In genomic region chr4:14362281-14362680, GRCm38 (mm10) we compare ENCODE assay signal across 28 mouse cellular contexts.
DNase-seq lines count a peak whose midpoint lies in the region; ATAC-seq and TF ChIP-seq lines count a peak whose summit lies in the region.
"Had no signal": no experiment of that assay in that cellular context is flagged by ENCODE, and none has a peak within 500 bp of the region (broad histone marks: within the 10 kb centered on the region; RNA-seq: fewer than 3 reads in every experiment).

No protein-coding gene starts in this region.

- DNase-seq in forebrain, embryonic 14.5 days (ENCODE audit: low spot score), result peak; percentile 35
- DNase-seq in lung, postnatal 25 days (ENCODE audit: low spot score), result no peak
- DNase-seq in brain, embryonic 14.5 days (ENCODE audit: low read depth), result peak; percentile 72
- no peak for DNase-seq in frontal cortex, postnatal 25 days (ENCODE audit: low spot score in 2 of 2)
- DNase-seq in gastrocnemius, postnatal 36 days, result no peak
- DNase-seq: adrenal gland, postnatal 14 days; cerebellum, adult 18-20 months; cerebellum, postnatal 10 days; gastrocnemius, postnatal 10 days; heart, postnatal 36 days; kidney, adult 2 months; kidney, postnatal 4 days; liver, embryonic 13.5 days; lung, adult 18-20 months; right cerebral cortex, postnatal 4 days; thymus, adult 2 months; thymus, postnatal 36 days had no signal

- no peak overlapping the region for H3K4me3 ChIP-seq in forebrain, embryonic 14.5 days (ENCODE audit: low read depth, low read length)
- H3K4me3 ChIP-seq in forebrain, embryonic 12.5 days (replicated peaks), result no peak overlapping the region
- no peak overlapping the region for H3K4me3 ChIP-seq in lung, embryonic 16.5 days (ENCODE audit: low read length)
- H3K4me3 ChIP-seq: hindbrain, embryonic 12.5 days; intestine, embryonic 15.5 days; limb, embryonic 10.5 days; limb, embryonic 15.5 days; liver, embryonic 13.5 days had no signal

- no peak for TF ChIP-seq CTCF in brain, embryonic 14.5 days (IDR thresholded peaks at IDR 0.05; ENCODE audit: borderline replicate concordance, extremely low read depth, insufficient read depth, insufficient read length)

- H3K9ac ChIP-seq in forebrain, embryonic 14.5 days (ENCODE audit: low read length), result no peak overlapping the region
- no peak overlapping the region for H3K9ac ChIP-seq in forebrain, embryonic 12.5 days
- H3K9ac ChIP-seq in lung, embryonic 16.5 days (ENCODE audit: low read length), result no peak overlapping the region
- H3K9ac ChIP-seq: hindbrain, embryonic 12.5 days; intestine, embryonic 15.5 days; limb, embryonic 15.5 days; liver, embryonic 13.5 days had no signal

- H3K4me1 ChIP-seq in forebrain, embryonic 14.5 days (ENCODE audit: control insufficient read depth, insufficient read depth, low read length), result no peaks in the 10 kb centered on the region
- H3K4me1 ChIP-seq in forebrain, embryonic 12.5 days, result no peaks in the 10 kb centered on the region
- no peaks in the 10 kb centered on the region for H3K4me1 ChIP-seq in lung, embryonic 16.5 days (replicated peaks; ENCODE audit: control insufficient read depth, insufficient read depth, low read length)
- H3K4me1 ChIP-seq: hindbrain, embryonic 12.5 days; intestine, embryonic 15.5 days; limb, embryonic 15.5 days; liver, embryonic 13.5 days had no signal

- no peaks in the 10 kb centered on the region for H3K36me3 ChIP-seq in forebrain, embryonic 14.5 days (ENCODE audit: control insufficient read depth, insufficient read depth, low read length)
- no peaks in the 10 kb centered on the region for H3K36me3 ChIP-seq in forebrain, embryonic 12.5 days (replicated peaks)
- no peaks in the 10 kb centered on the region for H3K36me3 ChIP-seq in lung, embryonic 16.5 days (ENCODE audit: control insufficient read depth, insufficient read depth, low read length)
- H3K36me3 ChIP-seq: hindbrain, embryonic 12.5 days; intestine, embryonic 15.5 days; limb, embryonic 10.5 days; limb, embryonic 15.5 days; liver, embryonic 13.5 days had no signal

- H3K27ac ChIP-seq in forebrain, embryonic 14.5 days (ENCODE audit: low read depth, low read length), result no peak overlapping the region
- no peak overlapping the region for H3K27ac ChIP-seq in forebrain, embryonic 12.5 days
- no peak overlapping the region for H3K27ac ChIP-seq in lung, embryonic 16.5 days (ENCODE audit: low read length)
- H3K27ac ChIP-seq: hindbrain, embryonic 12.5 days; hindbrain, postnatal 0 days; intestine, embryonic 15.5 days; kidney, postnatal 0 days; limb, embryonic 10.5 days; limb, embryonic 15.5 days; liver, embryonic 13.5 days had no signal

- H3K27me3 ChIP-seq in forebrain, embryonic 14.5 days (replicated peaks; ENCODE audit: control insufficient read depth, insufficient read depth, low read length), result no peaks in the 10 kb centered on the region
- H3K27me3 ChIP-seq in forebrain, embryonic 12.5 days, result no peaks in the 10 kb centered on the region
- H3K27me3 ChIP-seq in lung, embryonic 16.5 days (ENCODE audit: control insufficient read depth, insufficient read depth, low read depth, low read length), result no peaks in the 10 kb centered on the region
- H3K27me3 ChIP-seq: hindbrain, embryonic 12.5 days; intestine, embryonic 15.5 days; limb, embryonic 15.5 days; liver, embryonic 13.5 days had no signal

- 63% methylated on average over 4 of the region's 4 CpGs for WGBS in forebrain, embryonic 14.5 days
- WGBS in forebrain, embryonic 12.5 days, result 70% methylated on average over 4 of the region's 4 CpGs
- WGBS in lung, embryonic 16.5 days, result 41% methylated on average over 4 of the region's 4 CpGs

- H3K9me3 ChIP-seq in forebrain, embryonic 14.5 days (replicated peaks; ENCODE audit: control insufficient read depth, low read length), result no peaks in the 10 kb centered on the region
- no peaks in the 10 kb centered on the region for H3K9me3 ChIP-seq in forebrain, embryonic 12.5 days
- H3K9me3 ChIP-seq in lung, embryonic 16.5 days (ENCODE audit: control insufficient read depth, low read length), result no peaks in the 10 kb centered on the region
- H3K9me3 ChIP-seq: hindbrain, embryonic 12.5 days; intestine, embryonic 15.5 days; limb, embryonic 10.5 days; limb, embryonic 15.5 days; liver, embryonic 13.5 days had no signal

- no peak for TF ChIP-seq POLR2A in brain, embryonic 14.5 days (IDR thresholded peaks at IDR 0.05; ENCODE audit: borderline replicate concordance, extremely low read depth, insufficient read depth, insufficient read length, poor library complexity, severe bottlenecking)

- H3K4me2 ChIP-seq in forebrain, embryonic 14.5 days (ENCODE audit: low read length), result no peak overlapping the region
- H3K4me2 ChIP-seq in forebrain, embryonic 12.5 days, result no peak overlapping the region
- no peak overlapping the region for H3K4me2 ChIP-seq in lung, embryonic 16.5 days (ENCODE audit: low read depth, low read length)
- H3K4me2 ChIP-seq: heart, embryonic 11.5 days; hindbrain, embryonic 12.5 days; intestine, embryonic 15.5 days; limb, embryonic 15.5 days; liver, embryonic 13.5 days; midbrain, embryonic 11.5 days had no signal

- peak; percentile 50; the same call in 1 of the 2 replicates for ATAC-seq in forebrain, embryonic 14.5 days
- no peak for ATAC-seq in forebrain, embryonic 12.5 days (ENCODE audit: low FRiP score)
- 0 out of 2 replicates have a peak, but pooled peaks have one; percentile 4 for ATAC-seq in lung, embryonic 16.5 days (ENCODE audit: low read depth)
- ATAC-seq: hindbrain, postnatal 0 days; intestine, embryonic 15.5 days; midbrain, embryonic 16.5 days had no signal

- intact Hi-C loops in gastrocnemius, postnatal 36 days (cut with DNase I), result no loop called here

Comparison
In these comparisons a context has a peak if more than half of its experiments do, and no peak if none do; other contexts are left out.
1. DNase-seq: peak in forebrain, embryonic 14.5 days (single experiment) and brain, embryonic 14.5 days (single experiment); none in lung, postnatal 25 days (single experiment), frontal cortex, postnatal 25 days (0 of 2) and gastrocnemius, postnatal 36 days (0 of 2).